Mouse (Mus musculus) hindbrain, embryonic 12.5 days (tissue): Measurements from ENCODE around the gene Chrd. TPM values are rescaled to one million over a fixed set of nuclear protein-coding genes. Genes with fewer than 3 reads are reported as not detected.

Experiments
- ATAC-seq: fragments of 200-750 bp; cut with Nextera tagmentation; 2 replicates; pipeline ENCODE4 v1.8.0; 2017; ENCODE audit warnings: moderate TSS enrichment; ENCODE audit not compliant: low FRiP score
- H3K27ac ChIP-seq: fragments of 300-500 bp; sonication (generic); 2 replicates; pipeline ENCODE4 v1.5.1; 2016; ENCODE audit warnings: mild to moderate bottlenecking
- H3K27me3 ChIP-seq: fragments of 300-500 bp; sonication (generic); 2 replicates; pipeline ENCODE4 v1.6.1; 2016; ENCODE audit warnings: mild to moderate bottlenecking
- H3K36me3 ChIP-seq: fragments of 300-500 bp; sonication (generic); 2 replicates; pipeline ENCODE4 v1.6.1; 2016; ENCODE audit warnings: mild to moderate bottlenecking
- H3K4me1 ChIP-seq: fragments of 300-500 bp; sonication (generic); 2 replicates; pipeline ENCODE4 v1.6.1; 2016
- H3K4me2 ChIP-seq: fragments of 300-500 bp; sonication (generic); replicated peaks from 2 replicates; pipeline ENCODE4 v1.6.1; 2016; ENCODE audit warnings: mild to moderate bottlenecking
- H3K4me3 ChIP-seq: fragments of 300-500 bp; sonication (generic); 2 replicates; pipeline ENCODE4 v1.5.1; 2016; ENCODE audit warnings: mild to moderate bottlenecking
- H3K9ac ChIP-seq: fragments of 300-500 bp; sonication (generic); 2 replicates; pipeline ENCODE4 v1.6.1; 2016; ENCODE audit warnings: mild to moderate bottlenecking, moderate library complexity
- H3K9me3 ChIP-seq: fragments of 300-500 bp; sonication (generic); replicated peaks from 2 replicates; pipeline ENCODE4 v1.6.1; 2016; ENCODE audit warnings: mild to moderate bottlenecking
- WGBS: fragments of 180-500 bp; shearing (Covaris S2); methylation state at CpG from one replicate; pipeline ENCODE4 v1.1.7; 2016; 5-methylcytosine and 5-hydroxymethylcytosine counted together
- polyA plus RNA-seq: library from polyadenylated mRNA; unstranded; fragments of >200 nt; fragmentation: Nextera tagmentation; extraction: Ambion mirVana; gene quantifications from 2 replicates; pipeline ENCODE4 v1.2.1, GENCODE M21; 2016

The Chrd gene
- polyA plus RNA-seq, 1 experiment from 2014 or later, result 6.0 TPM

DNA sequence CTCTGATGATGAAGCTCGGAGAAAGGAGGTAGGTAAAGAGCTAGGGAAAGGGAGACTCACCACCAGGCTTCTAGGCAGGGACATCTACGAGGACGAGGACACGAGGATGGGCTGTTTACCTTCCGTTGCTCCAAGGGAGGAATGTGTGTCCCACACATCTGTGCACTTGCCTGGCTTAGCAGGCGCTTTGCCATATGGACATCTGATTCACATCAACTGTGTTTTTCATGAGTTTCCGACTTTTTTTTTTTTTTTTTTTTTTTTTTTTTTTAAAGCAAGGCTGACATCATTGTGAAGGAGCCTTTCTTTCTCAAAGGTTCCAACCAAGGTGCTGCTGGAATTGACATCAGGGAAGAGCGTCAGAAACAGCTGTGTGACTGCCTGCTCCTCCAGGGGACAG, 17.6 kb downstream of the Chrd start:
- Histone ChIP-seq H3K9me3 (no peaks in the 10 kb centered on the region), H3K4me3 (no peak overlapping the region), H3K27ac (no peak overlapping the region), H3K9ac (no peak overlapping the region), H3K4me2 (no peak overlapping the region), H3K27me3 (no peaks in the 10 kb centered on the region), H3K36me3 (no peaks in the 10 kb centered on the region), H3K4me1 (no peaks in the 10 kb centered on the region)
- no peak for ATAC-seq
- 52% methylated on average over 8 of the region's 8 CpGs for WGBS

DNA sequence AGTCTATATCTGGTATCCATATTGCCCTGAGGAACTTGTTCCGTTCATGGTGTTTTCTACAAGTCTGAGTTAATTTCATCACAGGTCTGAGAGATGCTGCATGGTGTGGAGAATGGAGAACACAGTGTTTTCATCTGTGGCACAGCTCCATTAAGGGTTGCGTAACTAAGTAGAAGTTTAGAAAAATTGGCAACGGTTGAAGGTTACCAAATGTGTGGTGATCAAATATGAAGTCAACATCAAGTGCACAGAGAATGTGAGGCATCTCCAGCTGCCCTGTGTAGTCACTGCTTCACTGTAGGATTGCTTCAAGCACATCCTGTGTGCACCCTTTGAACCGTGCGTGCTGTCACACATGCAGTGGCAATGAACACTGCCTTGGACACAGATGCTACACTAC, 23.1 kb downstream of the Chrd start:
- Histone ChIP-seq H3K4me2 (no peak overlapping the region), H3K9me3 (no peaks in the 10 kb centered on the region), H3K27ac (no peak overlapping the region), H3K27me3 (no peaks in the 10 kb centered on the region), H3K4me1 (no peaks in the 10 kb centered on the region), H3K4me3 (no peak overlapping the region), H3K9ac (no peak overlapping the region), H3K36me3 (no peaks in the 10 kb centered on the region)
- WGBS, result 92% methylated on average over 5 of the region's 5 CpGs
- ATAC-seq, result no peak

DNA sequence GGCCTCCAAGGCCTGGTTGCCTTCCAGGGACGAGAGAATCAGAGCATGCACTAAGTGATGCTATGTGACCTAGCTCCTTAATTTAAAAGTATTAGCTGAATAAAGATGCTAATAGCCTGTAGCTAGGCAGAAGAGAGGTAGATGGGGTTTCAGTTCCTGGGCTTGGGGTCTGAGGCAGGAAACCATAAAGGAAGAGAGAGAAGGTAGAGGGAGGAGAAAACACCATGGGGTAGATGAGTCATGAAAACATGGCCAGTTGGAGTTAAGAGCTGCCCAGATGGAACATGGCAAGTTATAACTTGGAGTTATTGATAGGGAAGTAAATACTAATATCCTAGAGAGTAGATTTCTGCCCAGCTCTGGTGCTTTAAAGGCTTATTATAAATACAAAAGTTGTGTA, 24.5 kb downstream of the Chrd start:
- ATAC-seq, result no peak

DNA sequence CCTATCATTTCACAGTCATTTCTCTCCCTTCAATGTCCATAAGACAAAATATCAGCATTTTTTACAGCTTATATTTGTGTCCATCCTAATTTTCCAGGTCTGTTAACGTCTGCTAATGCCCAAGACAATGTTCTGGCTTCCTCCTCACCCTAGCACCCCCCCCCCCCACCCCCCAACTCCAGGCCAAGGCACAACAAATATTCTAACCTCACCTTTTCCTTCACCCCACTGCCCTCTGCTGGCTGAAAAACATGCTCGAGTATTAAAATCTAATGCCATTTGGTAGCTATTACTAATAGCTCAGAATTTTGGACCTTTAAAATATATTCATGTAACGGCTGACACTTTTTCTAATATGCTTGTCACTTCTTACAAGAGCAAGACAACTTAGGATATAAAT, 28.8 kb downstream of the Chrd start:
- no peaks in the 10 kb centered on the region for H3K27me3 ChIP-seq
- no peak overlapping the region for H3K9ac ChIP-seq
- H3K36me3 ChIP-seq, result no peaks in the 10 kb centered on the region
- ATAC-seq, result no peak
- no peak overlapping the region for H3K4me2 ChIP-seq
- H3K27ac ChIP-seq, result no peak overlapping the region
- no peaks in the 10 kb centered on the region for H3K9me3 ChIP-seq
- H3K4me1 ChIP-seq, result no peaks in the 10 kb centered on the region
- H3K4me3 ChIP-seq, result no peak overlapping the region
- WGBS, result 13% methylated on average over 3 of the region's 3 CpGs

More for the DNA sequence above, 24.5 kb downstream of the Chrd start:
- no peak overlapping the region for H3K4me3 ChIP-seq
- no peak overlapping the region for H3K9ac ChIP-seq
- H3K27me3 ChIP-seq, result no peaks in the 10 kb centered on the region
- H3K4me2 ChIP-seq, result no peak overlapping the region
- H3K27ac ChIP-seq, result no peak overlapping the region
- H3K36me3 ChIP-seq, result no peaks in the 10 kb centered on the region
- no peaks in the 10 kb centered on the region for H3K4me1 ChIP-seq
- no peaks in the 10 kb centered on the region for H3K9me3 ChIP-seq
- WGBS, result 72% methylated on average over 1 of the region's 1 CpGs

DNA sequence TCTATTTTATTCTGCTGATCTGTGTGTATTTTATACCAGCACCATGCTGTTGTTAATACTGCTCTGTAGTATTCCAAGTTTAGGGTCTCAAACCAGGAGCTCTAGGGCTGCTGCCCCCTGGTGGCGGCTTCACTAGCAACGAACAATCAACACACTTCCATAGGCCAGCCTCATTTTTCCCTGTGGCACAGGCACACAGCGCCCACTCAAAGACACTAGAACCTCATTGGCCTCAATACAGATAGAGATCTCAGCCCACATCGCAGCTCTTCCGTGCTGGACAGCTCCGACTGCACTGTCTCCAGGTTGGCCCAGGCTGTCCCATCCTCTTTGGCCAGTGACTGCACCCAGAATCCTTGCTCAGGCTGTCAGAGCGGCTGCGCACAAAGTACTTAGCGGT, 32.3 kb downstream of the Chrd start:
- no peak for ATAC-seq
- Histone ChIP-seq H3K27ac (no peak overlapping the region), H3K4me3 (no peak overlapping the region), H3K9me3 (no peaks in the 10 kb centered on the region), H3K4me1 (no peaks in the 10 kb centered on the region), H3K27me3 (no peaks in the 10 kb centered on the region), H3K4me2 (no peak overlapping the region), H3K36me3 (no peaks in the 10 kb centered on the region), H3K9ac (no peak overlapping the region)
- WGBS, result 47% methylated on average over 9 of the region's 9 CpGs

DNA sequence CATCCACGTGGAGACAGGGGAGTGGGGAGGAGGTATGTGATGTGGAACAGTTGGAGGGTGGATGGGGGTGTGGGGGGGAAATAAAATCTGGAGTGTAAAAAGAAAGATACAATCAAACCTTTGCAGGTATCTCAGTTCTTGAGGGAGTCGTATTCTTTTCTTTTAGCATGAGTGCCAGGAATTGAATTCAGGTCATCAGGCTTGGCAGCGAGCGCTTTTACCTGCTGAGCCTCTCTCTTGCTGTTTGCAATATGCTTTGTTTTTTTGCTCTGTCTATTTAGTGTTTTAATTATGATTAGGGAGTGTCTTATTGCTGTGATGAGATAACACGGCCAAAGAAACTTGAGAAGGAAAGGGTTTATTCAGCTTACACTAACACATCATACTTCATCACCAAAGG, 42.1 kb downstream of the Chrd start:
- Histone ChIP-seq H3K27ac (no peak overlapping the region), H3K9me3 (peaks cover 6% of the 10 kb centered on the region), H3K4me3 (no peak overlapping the region), H3K27me3 (no peaks in the 10 kb centered on the region), H3K36me3 (no peaks in the 10 kb centered on the region), H3K9ac (no peak overlapping the region), H3K4me1 (no peaks in the 10 kb centered on the region), H3K4me2 (no peak overlapping the region)
- no peak for ATAC-seq
- WGBS, result 77% methylated on average over 5 of the region's 5 CpGs

DNA sequence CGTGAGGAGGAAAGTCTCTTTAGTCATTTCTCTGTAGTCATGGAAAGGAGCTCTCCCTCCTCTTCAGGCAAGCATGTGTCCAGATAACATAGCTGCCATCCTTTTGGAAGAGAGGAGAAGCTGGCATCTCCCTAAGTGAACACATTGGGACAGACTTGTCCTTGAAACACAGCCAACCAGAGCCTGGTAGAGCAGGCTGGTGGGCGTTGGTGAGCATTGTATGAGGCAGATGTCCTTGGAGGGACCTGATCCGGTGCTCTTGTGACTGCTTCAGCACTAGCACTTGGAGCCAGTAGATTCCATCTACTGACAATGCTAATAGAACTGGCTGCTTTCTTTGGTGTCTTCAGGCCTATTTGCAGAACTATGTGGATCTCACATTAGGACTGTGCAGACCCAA, 46.9 kb downstream of the Chrd start:
- H3K4me3 ChIP-seq, result no peak overlapping the region
- H3K9ac ChIP-seq, result no peak overlapping the region
- H3K4me2 ChIP-seq, result no peak overlapping the region
- no peaks in the 10 kb centered on the region for H3K36me3 ChIP-seq
- no peak for ATAC-seq
- H3K27ac ChIP-seq, result no peak overlapping the region
- WGBS, result 89% methylated on average over 3 of the region's 3 CpGs
- H3K4me1 ChIP-seq, result no peaks in the 10 kb centered on the region
- no peaks in the 10 kb centered on the region for H3K9me3 ChIP-seq
- H3K27me3 ChIP-seq, result no peaks in the 10 kb centered on the region

DNA sequence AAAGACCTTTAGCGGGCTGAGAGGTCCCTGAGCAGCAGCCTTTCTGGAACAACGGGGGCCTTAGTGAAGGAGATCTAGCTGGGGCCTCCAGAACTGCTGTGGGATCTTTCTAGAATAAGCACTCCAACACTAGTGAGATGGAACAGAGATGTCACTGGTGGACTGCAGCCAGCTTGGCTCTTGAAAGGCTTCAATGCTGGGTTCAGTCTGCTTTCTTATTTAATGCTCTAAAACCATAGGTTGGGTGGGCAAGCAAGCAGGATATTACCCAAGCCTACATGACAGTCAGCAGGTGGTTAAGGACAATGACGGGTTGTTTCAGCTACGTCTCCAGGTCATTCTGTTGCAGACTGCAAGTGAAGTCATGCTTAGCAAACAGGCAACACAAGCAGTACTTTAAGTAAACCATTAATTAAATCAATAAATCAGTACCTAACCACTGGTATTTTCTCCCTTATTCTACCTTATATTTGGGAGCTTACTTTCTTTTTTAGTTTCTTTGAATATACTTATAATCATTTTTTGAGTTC, 48.2 kb downstream of the Chrd start:
- Histone ChIP-seq H3K36me3 (no peaks in the 10 kb centered on the region), H3K4me1 (no peaks in the 10 kb centered on the region), H3K27ac (no peak overlapping the region), H3K9ac (no peak overlapping the region), H3K27me3 (no peaks in the 10 kb centered on the region), H3K4me3 (no peak overlapping the region), H3K9me3 (no peaks in the 10 kb centered on the region), H3K4me2 (no peak overlapping the region)
- 67% methylated on average over 4 of the region's 4 CpGs for WGBS
- ATAC-seq, result no peak

DNA sequence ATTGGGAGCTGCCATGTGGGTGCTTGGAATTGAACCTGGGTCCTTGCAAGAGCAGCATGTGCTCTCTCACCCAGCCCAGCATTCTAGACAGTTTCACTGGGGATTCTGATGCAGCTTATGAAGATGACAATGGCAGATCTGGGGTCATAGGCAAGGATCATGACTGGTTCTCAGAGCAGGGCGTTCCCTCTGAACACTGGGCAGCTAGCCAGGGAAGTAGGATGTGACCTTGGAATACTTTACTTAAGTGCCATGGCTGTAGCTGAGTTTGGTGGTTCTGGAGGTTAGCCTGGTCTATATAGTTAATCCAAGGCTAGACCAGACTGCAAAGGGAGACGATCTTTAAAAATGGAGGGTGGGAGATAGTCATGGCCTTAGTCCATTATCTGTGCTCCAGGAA, 51.0 kb downstream of the Chrd start:
- WGBS, result 89% methylated on average over 2 of the region's 2 CpGs
- no peak for ATAC-seq
- H3K36me3 ChIP-seq, result no peaks in the 10 kb centered on the region

DNA sequence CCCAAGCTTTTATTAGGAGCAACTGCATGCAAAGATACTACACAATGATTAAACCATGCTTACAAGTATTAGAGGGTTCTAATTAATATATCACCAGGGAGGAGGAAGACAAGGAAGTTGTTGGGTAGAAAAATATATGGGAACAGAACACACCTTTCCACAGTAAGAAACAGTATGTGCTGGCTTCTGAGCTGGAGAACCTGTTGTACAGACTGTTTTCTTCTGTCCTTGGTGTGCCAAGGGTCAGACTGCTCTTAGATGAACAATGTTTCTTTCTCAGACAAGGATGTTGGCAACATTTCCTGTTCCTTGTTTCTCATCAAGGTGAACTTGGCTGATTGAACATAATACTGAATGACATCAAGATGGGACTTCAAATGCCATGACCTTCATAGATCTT, 51.8 kb downstream of the Chrd start:
- H3K4me3 ChIP-seq, result no peak overlapping the region
- no peak overlapping the region for H3K4me2 ChIP-seq
- ATAC-seq, result no peak

More for the DNA sequence above, 51.0 kb downstream of the Chrd start:
- H3K4me2 ChIP-seq, result no peak overlapping the region
- no peak overlapping the region for H3K27ac ChIP-seq
- H3K4me3 ChIP-seq, result no peak overlapping the region
- no peaks in the 10 kb centered on the region for H3K4me1 ChIP-seq
- no peak overlapping the region for H3K9ac ChIP-seq
- H3K27me3 ChIP-seq, result no peaks in the 10 kb centered on the region
- no peaks in the 10 kb centered on the region for H3K9me3 ChIP-seq

DNA sequence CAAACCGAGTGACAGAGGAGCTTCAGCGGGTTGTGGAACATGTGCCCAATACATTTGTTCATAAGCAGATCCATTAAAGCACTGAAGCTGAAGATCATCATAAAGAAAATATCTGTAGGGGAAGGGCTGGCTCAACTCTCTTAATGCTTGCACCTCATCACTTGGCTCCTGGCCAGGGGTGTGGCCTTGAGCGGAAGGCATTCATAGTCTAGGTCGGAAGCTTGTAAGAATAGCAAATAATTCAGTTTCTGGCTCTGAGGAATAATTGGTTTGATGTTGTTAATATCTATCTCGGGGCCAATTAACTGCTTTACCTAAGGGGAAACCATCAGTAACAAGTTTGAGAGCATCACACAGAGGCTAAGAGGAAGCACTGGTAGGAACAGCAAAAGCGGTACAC, 53.6 kb downstream of the Chrd start:
- whole genome bisulfite sequencing, result 85% methylated on average over 6 of the region's 6 CpGs
- Histone ChIP-seq H3K4me3 (no peak overlapping the region), H3K4me2 (no peak overlapping the region), H3K27ac (no peak overlapping the region), H3K4me1 (no peaks in the 10 kb centered on the region), H3K9ac (no peak overlapping the region), H3K27me3 (no peaks in the 10 kb centered on the region), H3K9me3 (no peaks in the 10 kb centered on the region), H3K36me3 (no peaks in the 10 kb centered on the region)
- no peak for ATAC-seq

More for the DNA sequence above, 51.8 kb downstream of the Chrd start:
- Histone ChIP-seq H3K27me3 (no peaks in the 10 kb centered on the region), H3K36me3 (no peaks in the 10 kb centered on the region), H3K4me1 (no peaks in the 10 kb centered on the region), H3K27ac (no peak overlapping the region), H3K9ac (no peak overlapping the region), H3K9me3 (no peaks in the 10 kb centered on the region)

DNA sequence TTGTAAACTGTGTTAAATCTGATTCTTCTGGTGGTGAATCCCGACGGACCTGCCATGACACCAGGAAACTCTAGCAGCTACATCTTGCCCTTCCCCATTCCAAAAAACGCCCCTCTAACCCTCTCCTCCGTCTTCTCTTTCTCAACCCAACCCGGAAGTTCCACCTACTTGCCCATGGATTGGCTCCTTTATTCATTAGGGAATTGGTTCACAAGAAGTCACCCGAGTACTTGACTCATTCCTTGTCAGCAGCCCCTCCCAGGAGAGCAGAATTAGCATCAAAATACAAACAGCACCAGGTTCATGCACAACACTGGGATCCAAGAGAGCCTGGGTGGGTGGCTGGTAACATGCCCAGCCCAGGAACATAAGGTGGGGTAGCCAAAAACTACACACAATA, 58.9 kb downstream of the Chrd start:
- ATAC-seq, result no peak
- Histone ChIP-seq H3K27me3 (no peaks in the 10 kb centered on the region), H3K36me3 (no peaks in the 10 kb centered on the region), H3K27ac (no peak overlapping the region), H3K9ac (no peak overlapping the region), H3K9me3 (no peaks in the 10 kb centered on the region), H3K4me2 (no peak overlapping the region), H3K4me3 (no peak overlapping the region), H3K4me1 (no peaks in the 10 kb centered on the region)
- 57% methylated on average over 6 of the region's 6 CpGs for WGBS
